Mouse (Mus musculus) erythroblast, embryonic 14.5 days (primary cell): ENCODE results near the gene Hsf2bp. TPM values are rescaled to one million over a fixed set of nuclear protein-coding genes. Genes with fewer than 3 reads are reported as not detected.

ENCODE experiments used
- H3K27me3 ChIP-seq: 2 replicates; pipeline ENCODE4 v1.6.1; 2012; ENCODE audit warnings: inconsistent platforms; ENCODE audit not compliant: control insufficient read depth
- H3K36me3 ChIP-seq: 2 replicates; pipeline ENCODE4 v1.6.1; 2012; ENCODE audit warnings: mild to moderate bottlenecking, inconsistent platforms; ENCODE audit not compliant: control insufficient read depth
- H3K4me1 ChIP-seq: 2 replicates; pipeline ENCODE4 v1.6.1; 2012; ENCODE audit warnings: inconsistent platforms; ENCODE audit not compliant: control insufficient read depth
- H3K4me3 ChIP-seq: replicated peaks from 2 replicates; pipeline ENCODE3; 2012; ENCODE audit warnings: moderate library complexity, mild to moderate bottlenecking, inconsistent platforms
- H3K9me3 ChIP-seq: 2 replicates; pipeline ENCODE4 v1.6.1; 2012; ENCODE audit warnings: low read length, inconsistent platforms, mixed read lengths; ENCODE audit not compliant: control insufficient read depth
- GATA1 ChIP-seq: IDR thresholded peaks from 2 replicates; pipeline ENCODE4 v1.6.1; 2012; ENCODE audit warnings: low read length, inconsistent platforms, mixed read lengths
- TAL1 ChIP-seq: IDR thresholded peaks from 3 replicates; pipeline ENCODE4 v1.6.1; 2012; ENCODE audit warnings: low read length, inconsistent platforms, mixed read lengths
- polyA plus RNA-seq: library from polyadenylated mRNA; stranded (reverse); fragments of >175 nt; gene quantifications from 2 replicates; pipeline ENCODE4 v1.2.3, GENCODE M21; 2012

The Hsf2bp gene
- polyA plus RNA-seq, 1 experiment, result not detected

GRCm38 (mm10) chr17:31938539-31939260 lies 97.4 kb downstream of the Hsf2bp start:
- Histone ChIP-seq H3K36me3 (no peaks in the 10 kb centered on the region), H3K27me3 (no peaks in the 10 kb centered on the region), H3K9me3 (no peaks in the 10 kb centered on the region), H3K4me1 (0 out of 2 replicates have a peak, but pooled peaks cover 3% of the 10 kb centered on the region), H3K4me3 (no peak overlapping the region)
- no peak for TF ChIP-seq GATA1
- TF ChIP-seq TAL1, result no peak

- H3K36me3 ChIP-seq, result no peaks in the 10 kb centered on the region
- H3K4me3 ChIP-seq, result no peak overlapping the region
- TF ChIP-seq GATA1 (no peak), TAL1 (no peak)
- H3K4me1 ChIP-seq, result 0 out of 2 replicates have a peak, but pooled peaks cover 3% of the 10 kb centered on the region
- no peaks in the 10 kb centered on the region for H3K27me3 ChIP-seq
- H3K9me3 ChIP-seq, result no peaks in the 10 kb centered on the region
Measured at GRCm38 (mm10) chr17:31937141-31937554, 99.0 kb downstream of the Hsf2bp start.

DNA sequence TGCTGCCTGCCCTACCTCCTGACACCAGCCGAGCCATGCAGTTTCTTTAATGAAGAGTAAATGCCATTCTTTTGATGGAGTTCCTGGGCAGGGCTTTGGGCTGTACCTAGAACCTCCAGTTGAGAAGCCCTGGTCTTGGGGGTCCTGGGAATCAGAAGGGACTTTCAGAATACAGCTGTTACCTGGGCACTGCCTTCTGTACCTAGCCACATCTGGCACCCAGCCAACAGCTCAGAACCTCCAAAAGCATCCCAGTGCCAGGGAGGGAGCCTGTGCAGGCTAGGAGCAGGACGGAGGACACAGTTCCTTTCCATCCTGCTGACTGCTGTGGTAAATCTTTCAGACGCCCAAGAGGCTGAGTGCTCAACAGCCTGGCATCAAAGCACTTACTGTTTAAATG lies 100.3 kb downstream of the Hsf2bp start:
- no peak overlapping the region for H3K4me3 ChIP-seq
- peaks cover 4% of the 10 kb centered on the region; the same call in 1 of the 2 replicates for H3K4me1 ChIP-seq
- TF ChIP-seq TAL1, result no peak
- no peak for TF ChIP-seq GATA1
- no peaks in the 10 kb centered on the region for H3K9me3 ChIP-seq
- no peaks in the 10 kb centered on the region for H3K27me3 ChIP-seq
- no peaks in the 10 kb centered on the region for H3K36me3 ChIP-seq

- TF ChIP-seq TAL1 (no peak), GATA1 (no peak)
- H3K27me3 ChIP-seq, result no peaks in the 10 kb centered on the region
- peaks cover 5% of the 10 kb centered on the region for H3K4me1 ChIP-seq
- H3K36me3 ChIP-seq, result no peaks in the 10 kb centered on the region
- H3K9me3 ChIP-seq, result no peaks in the 10 kb centered on the region
- H3K4me3 ChIP-seq, result no peak overlapping the region
Measured at GRCm38 (mm10) chr17:31935091-31935830, 100.9 kb downstream of the Hsf2bp start.

DNA sequence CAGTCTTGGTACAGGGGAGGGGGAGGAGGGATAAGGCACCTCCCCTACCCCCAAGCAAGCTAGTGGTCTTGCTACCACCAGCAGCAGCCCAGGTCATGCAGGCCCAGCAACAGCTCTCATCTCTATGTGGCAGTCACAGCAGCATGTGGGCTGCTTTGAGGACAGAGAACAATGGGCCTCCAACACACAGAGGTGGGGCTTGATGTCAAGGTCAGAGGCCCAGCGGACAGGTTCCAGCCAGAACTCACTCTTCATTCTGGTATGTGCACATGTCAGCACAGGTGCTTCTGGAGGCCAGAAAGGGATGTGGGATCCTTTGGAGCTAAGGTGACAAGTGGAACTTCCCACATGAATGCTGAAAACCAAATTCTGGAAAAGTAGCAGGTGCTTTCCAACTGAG lies 102.2 kb downstream of the Hsf2bp start:
- TF ChIP-seq TAL1 (no peak), GATA1 (no peak)
- H3K36me3 ChIP-seq, result no peaks in the 10 kb centered on the region
- no peaks in the 10 kb centered on the region for H3K9me3 ChIP-seq
- no peak overlapping the region for H3K4me3 ChIP-seq
- H3K27me3 ChIP-seq, result no peaks in the 10 kb centered on the region
- H3K4me1 ChIP-seq, result peaks cover 6% of the 10 kb centered on the region

- Histone ChIP-seq H3K9me3 (no peaks in the 10 kb centered on the region), H3K27me3 (no peaks in the 10 kb centered on the region), H3K4me1 (peaks cover 4% of the 10 kb centered on the region), H3K36me3 (no peaks in the 10 kb centered on the region), H3K4me3 (no peak overlapping the region)
- TF ChIP-seq TAL1 (no peak), GATA1 (no peak)
Measured at GRCm38 (mm10) chr17:31931499-31931898, 104.7 kb downstream of the Hsf2bp start.

GRCm38 (mm10) chr17:31929844-31930715 lies 106.1 kb downstream of the Hsf2bp start:
- Histone ChIP-seq H3K27me3 (no peaks in the 10 kb centered on the region), H3K4me3 (no peak overlapping the region), H3K9me3 (no peaks in the 10 kb centered on the region), H3K4me1 (peaks cover 7% of the 10 kb centered on the region), H3K36me3 (no peaks in the 10 kb centered on the region)
- TF ChIP-seq GATA1, result no peak
- TF ChIP-seq TAL1, result no peak

- peaks cover 7% of the 10 kb centered on the region for H3K4me1 ChIP-seq
- H3K36me3 ChIP-seq, result no peaks in the 10 kb centered on the region
- TF ChIP-seq TAL1, result no peak
- no peak for TF ChIP-seq GATA1
- H3K27me3 ChIP-seq, result no peaks in the 10 kb centered on the region
- H3K4me3 ChIP-seq, result no peak overlapping the region
- no peaks in the 10 kb centered on the region for H3K9me3 ChIP-seq
Measured at GRCm38 (mm10) chr17:31929032-31929431, 107.1 kb downstream of the Hsf2bp start.
